Mouse (Mus musculus): ENCODE data around the gene Map3k19.

Gene Map3k19

DNA sequence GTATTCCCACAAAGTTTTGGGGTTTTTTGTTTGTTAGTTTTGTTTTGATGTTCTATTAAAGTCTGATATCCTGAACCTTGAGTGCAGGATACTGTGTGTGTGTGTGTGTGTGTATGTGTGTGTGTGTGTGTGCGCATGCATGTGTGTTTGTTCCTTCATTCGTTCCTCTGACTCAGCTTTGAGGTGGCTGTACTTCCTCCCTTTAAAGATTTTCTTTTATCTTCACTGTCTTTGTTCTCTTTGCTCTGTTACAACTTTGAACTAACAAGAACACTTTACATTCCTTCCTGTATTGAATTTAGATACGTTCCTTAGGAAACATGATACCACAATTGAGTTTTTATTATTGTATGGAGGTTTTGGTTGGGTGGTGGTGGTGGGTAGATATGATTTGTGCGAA, 58.5 kb downstream of the Map3k19 start:
- no peak for DNase-seq

DNA sequence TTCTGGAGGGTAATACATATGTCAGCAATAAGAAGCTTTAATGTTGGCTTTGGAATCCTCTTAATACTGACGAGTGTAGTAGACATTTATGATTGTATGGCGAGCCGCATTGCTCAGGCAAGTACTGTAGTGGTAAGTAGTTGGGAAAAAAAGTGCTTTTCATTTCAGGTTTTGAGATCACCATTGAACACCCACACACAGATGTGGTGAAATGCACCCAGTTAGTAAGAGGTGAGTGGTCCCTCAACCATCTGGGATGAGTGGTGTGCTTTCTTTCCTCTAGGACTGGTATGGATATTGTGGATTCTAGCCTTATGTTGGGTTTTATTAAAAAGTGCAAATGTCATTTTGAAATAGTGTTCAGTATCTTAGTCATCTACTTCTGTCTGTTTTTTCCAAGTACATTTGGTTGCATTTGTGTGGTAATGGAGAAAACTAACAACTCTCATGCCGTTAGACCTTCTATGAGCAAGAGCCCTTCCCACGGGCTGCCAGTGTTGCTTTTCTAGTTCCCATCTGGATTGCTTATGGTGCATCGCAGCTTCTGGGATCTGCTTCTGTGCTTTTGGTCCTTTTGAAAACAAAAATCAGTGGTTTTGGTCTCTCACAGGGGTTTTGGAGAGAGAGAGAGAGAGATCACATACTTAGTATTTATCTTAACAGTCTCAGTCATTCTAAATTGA, 59.6 kb downstream of the Map3k19 start:
- no peak for DNase-seq

DNA sequence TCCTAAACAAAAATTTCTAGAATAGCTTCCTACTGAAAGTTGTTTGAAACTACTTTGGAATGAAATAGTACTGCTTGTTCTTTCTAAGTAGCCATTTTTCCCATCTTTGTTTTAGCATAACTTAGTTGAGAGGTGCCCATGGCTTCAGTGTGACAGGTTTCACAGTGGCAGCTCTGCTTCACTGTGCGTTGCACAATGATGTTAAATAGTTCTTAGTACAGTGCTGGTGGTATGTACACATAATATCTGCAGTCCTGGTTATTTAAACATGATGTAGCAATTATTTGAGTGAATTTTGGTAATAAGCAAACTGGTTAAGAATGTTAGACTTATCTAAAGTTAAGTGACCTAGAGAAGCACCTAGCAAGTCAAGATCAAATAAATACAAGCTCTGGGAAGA, 61.4 kb downstream of the Map3k19 start:
- DNase-seq = no peak

DNA sequence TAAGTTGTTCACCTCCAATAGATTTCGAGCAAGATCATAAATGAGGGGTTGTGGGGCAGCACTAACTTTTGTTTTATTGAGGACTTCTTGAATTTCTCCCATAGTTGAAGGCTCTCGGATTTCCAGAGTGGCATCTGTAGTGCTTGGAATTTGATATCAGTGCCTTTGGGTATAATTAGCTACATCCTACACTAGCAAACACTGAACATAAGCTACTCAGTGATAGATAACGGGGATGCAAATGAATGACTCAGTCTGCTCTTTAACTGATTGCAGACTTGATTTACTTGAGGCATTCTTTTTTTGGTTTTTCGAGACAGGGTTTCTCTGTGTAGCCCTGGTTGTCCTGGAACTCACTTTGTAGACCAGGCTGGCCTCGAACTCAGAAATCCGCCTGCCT, 65.9 kb downstream of the Map3k19 start:
- no peak for DNase-seq

DNA sequence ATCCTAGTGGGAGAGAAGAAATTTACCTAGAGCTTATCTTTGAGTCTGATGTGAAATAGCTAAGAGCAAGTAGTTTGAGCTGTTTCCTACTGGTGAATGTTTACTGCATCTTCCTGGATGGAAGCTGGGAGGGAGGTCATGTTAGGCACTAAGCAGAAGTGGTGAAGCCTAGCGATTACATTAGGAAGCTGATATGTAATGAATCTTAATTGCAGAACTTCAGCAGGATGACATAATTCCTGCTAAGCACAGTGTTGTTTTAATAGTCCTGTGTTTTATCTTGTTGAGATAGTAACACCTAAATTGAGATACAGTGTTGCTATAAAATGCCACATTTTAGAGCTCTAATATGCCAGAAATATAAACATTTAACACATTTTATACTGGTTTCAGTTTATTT, 68.9 kb downstream of the Map3k19 start:
- DNase-seq = no peak

DNA sequence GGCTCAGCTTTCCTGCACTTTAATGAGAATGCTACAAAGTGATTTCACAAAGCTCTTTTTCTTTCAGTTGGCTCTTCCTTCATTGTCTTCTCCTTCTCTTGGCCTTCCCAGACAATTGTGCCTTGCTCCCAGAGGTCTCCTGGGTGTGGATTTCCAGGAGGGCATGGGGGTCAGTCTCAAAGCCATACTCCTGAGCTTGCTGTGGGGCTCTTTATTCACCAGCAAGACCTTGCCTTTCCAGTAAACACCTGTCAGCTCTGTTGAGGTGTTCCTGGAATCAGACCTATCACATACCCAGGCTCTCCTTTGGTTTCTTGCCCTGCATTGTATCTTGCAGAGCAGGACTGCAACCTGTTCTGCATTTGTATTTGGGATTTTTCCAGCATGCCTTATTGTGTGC, 71.0 kb downstream of the Map3k19 start:
- no peak for DNase-seq

DNA sequence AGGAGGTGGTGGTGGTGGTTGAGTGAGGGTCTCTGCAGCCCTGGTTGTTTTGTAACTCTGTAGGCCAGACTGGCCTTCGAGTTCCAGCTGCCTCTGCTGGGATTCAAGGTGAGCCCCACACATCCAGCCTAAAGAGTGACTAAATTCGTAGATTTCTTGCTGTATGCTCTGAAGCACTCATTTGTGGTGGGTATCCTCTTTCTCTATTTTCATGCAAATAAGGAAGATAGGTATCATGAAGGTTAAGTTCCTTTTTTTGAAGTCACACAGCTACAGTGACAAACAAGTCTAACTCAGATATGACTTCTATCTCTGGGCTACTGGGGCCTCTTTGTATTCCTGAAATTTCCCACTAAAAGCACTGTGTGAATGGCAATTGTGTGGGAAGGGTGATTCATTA, 74.0 kb downstream of the Map3k19 start:
- no peak for DNase-seq

DNA sequence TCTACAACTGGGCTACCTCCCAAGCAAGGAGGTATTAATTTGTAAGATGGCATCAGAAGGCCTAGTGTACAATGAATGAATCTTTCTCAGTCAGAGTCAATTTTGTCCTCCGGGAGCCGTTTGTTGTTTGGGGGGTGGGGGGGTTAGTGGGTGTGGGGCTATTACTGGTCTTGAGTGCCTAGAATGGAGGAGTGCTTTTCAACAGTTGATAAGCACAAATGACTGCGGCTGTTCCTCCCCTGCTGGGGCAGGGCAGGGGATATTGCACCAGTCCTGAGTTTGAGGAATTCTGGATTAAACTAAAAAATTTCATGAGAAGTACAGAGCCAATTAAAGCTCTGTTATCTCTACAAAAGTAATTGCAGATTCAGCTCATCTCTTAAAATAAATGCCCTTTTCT, 74.7 kb downstream of the Map3k19 start:
- no peak for DNase-seq

DNA sequence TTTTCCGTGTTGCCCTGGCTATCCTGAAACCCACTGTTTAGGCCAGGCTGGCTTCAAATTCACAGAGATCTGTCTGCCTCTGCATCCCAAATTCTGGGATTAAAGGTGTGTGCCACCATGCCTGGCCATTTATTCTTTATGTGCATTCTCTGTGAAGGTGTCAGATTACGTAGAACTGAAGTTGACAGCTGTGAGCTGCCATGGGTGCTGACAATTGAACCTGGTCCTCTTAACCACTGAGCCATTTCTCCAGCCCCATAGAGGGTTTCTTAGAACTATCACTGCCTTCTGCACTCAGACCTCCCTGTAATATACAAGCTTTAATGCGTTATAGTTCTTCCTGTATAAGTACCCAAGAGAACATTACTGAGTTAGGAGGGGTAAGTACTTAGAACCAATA, 76.2 kb downstream of the Map3k19 start:
- DNase-seq = no peak

DNA sequence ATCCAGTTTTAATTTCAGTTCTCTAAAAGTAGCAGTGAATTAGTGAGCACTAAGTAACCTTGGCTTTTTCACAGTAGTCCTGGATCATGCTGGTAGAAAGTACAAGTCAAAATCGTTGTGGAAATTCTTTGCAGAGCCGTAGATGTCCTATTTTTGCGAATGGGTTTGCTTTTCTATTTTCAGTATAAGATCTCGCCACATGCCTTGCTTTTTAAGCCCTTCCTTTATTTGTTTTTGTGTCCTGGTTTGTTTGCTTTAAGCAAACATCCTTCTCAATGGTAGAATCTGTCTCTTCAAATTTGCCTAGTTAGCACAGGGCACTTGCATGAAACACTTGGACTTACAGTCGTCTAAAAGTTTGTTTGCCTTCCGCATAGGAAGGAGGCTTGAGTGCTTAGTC, 78.6 kb downstream of the Map3k19 start:
- no peak for DNase-seq

DNA sequence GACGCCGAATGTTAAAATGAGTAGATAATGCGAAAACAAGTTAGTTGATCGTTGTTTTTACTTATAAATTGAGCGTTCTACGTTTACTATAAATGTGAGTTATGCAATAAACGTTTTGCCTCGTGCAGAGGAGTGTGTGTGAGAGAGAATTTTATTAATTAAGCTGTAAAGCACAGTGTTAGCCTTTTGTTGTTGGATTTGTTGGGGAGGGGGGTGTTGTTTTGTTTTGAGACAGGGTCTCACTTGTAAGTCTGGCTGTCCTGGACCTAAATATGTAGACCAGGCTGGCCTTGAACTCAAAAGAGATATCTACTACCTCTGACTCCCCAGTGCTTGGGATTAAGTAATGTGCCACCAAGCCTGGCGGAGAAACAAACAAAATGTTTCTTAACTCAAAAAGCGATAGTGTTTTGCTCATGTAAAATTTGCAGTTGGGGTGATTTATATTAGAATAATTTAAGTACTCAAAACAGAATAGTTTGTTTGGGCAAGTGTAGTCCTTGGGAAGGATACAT, 79.6 kb downstream of the Map3k19 start:
- DNase-seq = no peak

DNA sequence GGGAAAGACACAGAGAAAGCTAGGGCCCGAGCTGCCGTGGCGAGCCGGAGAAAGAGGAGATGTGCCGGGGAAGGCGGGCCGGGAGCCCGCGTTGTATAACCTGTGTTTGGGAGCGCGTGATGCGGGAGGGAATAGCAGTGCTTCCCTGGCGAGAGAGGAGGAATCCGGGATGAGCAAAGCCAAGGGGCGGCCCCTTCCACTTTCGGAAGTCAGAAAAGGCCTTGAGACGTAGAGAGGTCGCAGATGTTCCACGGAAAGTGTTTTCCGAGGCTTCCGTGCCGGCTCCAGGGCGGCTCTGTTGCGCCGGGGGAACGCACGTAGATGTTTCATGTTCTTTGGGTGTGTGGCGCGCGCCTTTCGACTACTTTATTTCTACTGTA, 80.3 kb downstream of the Map3k19 start:
- DNase-seq = peak in 1 of 2 experiments; percentile 64

DNA sequence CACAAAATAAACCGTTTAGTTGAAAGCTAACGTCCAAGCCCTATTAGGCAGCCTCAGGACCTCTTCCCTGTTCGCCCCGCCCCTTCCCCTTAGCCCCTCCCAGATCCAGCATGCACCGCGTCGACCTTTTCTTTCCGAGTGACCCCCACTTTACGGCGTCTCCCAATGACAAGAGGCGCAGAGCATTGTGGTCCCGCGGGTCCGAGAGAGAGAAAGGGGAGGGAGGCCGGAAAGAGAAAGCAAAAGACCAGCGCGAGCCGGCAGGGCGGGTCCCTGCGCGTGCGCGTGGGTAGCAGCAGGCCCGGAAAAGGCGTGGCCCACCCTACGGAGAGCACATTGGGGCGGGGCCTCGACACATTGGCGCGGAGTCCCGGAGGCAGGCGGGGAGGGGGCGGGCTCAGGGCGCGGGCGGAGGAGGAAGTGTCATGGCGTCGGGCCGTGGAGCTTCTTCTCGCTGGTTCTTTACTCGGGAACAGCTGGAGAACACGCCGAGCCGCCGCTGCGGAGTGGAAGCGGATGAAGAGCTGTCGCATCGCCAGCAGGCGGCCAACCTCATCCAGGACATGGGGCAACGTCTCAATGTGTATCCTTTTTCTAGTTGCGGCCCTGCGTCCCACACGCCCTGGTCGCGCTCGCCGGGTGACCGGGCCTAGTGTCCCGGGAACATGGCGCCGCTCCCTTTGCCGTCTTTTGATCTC, 80.9 kb downstream of the Map3k19 start, which contains the start of gene Ccnt2:
Ccnt2 (plus strand) TSS at position 362 of the 698 bp plus-strand sequence.
- peak; percentile 98 to 99 for DNase-seq

DNA sequence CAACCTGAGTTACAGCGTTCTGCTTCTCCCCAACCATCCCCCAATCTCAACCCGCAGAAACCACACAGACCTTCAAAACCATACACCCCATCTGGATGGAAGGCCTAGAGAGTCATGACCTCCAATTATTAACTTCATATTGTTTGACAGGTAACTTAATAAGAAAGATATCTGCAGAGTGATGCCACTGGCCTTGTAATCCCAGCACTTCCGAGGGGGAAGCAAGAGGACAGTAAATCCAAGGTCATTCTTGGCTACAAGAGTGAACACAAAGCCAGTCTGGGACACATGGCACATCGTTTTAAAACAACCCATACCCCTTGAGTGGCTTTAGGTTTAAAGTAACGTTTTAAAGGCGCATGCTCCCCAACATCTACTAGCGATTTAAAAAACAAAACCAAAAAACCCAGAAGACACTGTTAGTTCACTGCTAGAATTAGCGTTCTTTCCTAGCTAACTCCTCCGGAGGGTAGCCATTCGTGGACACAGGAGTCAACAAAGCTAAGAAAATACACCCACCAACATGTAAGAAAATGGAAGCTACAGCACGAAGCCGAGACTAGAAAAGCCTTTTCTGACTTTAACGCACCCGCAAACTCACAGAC, 81.5 kb downstream of the Map3k19 start:
- peak in 1 of 2 experiments; percentile 8 for DNase-seq

DNA sequence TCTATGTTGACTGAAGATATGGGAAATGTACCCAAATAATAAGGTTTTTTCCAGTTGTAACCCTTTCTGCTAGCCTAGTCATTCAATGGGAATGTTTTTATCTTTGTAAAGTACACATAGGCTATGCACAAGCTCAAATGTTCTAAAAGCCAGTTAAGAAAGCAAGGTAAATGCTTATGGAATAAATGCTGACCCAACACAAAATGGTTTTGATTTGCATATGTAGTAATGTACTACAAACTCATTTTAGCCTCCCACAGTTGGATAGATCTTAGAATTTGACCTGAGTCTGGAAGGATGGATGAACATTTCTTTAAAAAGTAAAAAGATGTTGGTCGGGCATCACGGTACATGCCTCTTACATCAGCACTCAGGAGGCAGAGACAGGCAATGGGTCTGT, 88.1 kb downstream of the Map3k19 start:
- DNase-seq = no peak

DNA sequence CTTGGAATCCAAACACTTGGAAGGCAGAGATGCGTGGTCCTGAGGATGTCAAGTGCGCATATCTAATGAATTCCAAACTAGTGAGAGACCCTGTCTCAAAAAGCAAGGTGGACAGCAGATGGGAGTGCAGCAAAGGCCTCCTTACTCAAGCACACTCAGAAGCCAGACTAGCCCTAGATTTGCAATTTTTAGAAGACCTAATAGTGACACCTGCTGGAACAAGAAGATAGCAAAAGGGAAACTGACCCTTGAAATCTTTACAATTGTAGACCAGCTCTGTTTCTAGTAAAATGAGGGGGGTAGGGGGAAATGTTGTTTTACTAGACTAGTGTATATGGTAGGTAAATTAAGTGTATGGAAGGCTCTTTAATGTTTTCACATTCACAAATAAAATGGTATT, 89.4 kb downstream of the Map3k19 start:
- DNase-seq = no peak

All from cerebellum, adult 18-20 months (tissue).